Mouse (Mus musculus): ENCODE measurements around the gene Wdr48.

- TF ChIP-seq CTCF (IDR thresholded peaks at IDR 0.05; ENCODE audit: borderline replicate concordance, insufficient read depth, low read length) (no peak), POLR2A (IDR thresholded peaks at IDR 0.05; ENCODE audit: low read depth, low read length) (no peak)
These were observed 75.1 kb downstream of the Wdr48 start for GRCm38 (mm10) chr9:119969811-119970210.
